Mouse (Mus musculus) heart, postnatal 25 days (tissue): ENCODE data around the gene 1700020L24Rik. TPM values are rescaled to one million over a fixed set of nuclear protein-coding genes. Genes with fewer than 3 reads are reported as not detected.

ENCODE experiments used
- DNase-seq: peaks from one replicate; pipeline ENCODE4 v3.0.0; 2022; ENCODE audit warnings: low spot score
- intact Hi-C: fragments of 180-260 bp; cut with DNase I; formaldehyde crosslinking; loops from one replicate; pipeline ENCODE4 v1.15.1; 2025
- total RNA-seq, 2 experiments: library from RNA; stranded (reverse); gene quantifications; 2 replicates each; pipeline ENCODE4 v1.2.3; 2021

1700020L24Rik gene
- total RNA-seq, 2 experiments from 2014 or later, result not detected

DNA sequence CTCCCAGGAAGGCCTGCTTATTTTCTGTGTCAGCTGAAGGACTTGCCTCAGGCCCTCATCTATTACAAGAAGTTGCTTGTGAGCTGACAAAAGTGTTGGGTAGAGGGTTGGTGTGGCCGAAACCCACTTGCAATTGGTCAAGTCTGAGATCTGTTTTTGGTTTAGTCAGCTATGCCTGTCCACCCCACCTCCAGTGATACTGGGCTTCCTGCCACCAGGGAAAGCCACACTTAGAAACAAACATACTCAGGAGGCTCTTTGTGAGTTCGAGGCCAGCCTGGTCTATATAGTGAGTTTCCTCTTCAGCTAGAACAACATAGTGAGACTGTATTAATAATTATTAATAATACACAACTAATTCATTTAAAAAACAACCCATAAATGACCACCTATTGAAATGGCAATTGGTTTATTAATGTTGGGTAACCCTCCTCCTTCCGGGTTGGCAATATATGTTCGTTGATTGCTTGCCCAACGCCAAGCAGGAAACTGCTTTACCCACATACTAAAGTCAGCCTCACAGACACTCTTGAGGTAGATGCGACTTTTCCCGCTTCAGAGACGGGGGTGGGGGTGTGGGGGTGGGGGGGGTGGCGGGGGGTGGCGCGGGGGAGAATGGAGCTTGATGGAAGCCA lies 2.1 kb downstream of the 1700020L24Rik start:
- intact Hi-C loops, result loop anchor here (2.0 to 5.0 kb wide), 2 partner anchors 118 to 299 kb away; no protein-coding TSS in a partner anchor
- DNase-seq, result no peak

DNA sequence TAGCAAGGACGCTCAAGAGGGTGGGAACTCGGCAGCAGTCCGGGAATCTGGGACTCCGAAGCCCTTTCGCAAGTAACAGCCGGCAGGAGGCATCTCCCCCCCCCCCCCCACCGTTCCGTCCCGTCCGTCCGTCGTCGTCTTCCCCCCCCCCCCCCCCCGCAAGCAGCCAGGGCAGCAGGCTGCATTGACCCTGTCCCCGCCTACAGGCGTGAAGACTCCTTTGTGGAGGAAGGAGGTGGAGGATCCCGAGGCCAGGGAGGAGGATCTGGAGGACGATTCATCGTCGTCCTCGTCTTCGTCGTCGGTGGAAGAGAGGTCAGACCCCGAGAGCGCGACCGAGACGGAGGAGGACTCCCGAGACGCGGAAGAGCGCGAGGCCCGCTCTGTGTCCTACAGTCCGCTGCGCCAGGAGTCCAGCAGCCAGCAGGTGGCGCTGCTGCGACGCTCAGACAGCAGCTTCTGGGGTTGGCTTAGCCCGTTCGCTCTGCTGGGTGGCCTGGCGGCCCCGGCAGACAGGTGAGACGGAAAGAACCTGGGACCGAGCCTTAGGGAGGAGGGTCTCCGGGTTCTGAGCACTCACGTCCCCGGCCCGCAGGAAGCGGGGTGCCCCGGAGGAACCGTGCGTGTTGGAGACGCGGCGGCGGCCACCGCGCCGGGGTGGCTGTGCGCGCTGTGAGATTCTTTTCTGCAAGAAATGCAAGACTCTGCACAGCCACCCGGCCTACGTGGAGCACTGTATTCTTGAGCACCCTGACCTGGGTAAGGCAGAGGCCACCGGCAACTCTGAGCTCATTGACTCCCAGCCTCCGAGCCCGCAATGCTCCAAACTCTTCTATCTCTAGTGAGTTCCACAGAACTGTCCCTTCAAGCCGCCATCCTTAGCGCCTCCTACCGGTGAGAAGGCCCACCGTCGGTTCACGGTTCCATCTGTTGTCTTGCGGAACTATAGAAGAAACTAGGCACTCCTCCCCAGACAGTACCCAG lies 2.9 kb downstream of the 1700020L24Rik start:
- DNase-seq, result peak; percentile 70
- intact Hi-C loops, result loop anchor here (2.0 to 5.0 kb wide), 2 partner anchors 117 to 298 kb away; no protein-coding TSS in a partner anchor

DNA sequence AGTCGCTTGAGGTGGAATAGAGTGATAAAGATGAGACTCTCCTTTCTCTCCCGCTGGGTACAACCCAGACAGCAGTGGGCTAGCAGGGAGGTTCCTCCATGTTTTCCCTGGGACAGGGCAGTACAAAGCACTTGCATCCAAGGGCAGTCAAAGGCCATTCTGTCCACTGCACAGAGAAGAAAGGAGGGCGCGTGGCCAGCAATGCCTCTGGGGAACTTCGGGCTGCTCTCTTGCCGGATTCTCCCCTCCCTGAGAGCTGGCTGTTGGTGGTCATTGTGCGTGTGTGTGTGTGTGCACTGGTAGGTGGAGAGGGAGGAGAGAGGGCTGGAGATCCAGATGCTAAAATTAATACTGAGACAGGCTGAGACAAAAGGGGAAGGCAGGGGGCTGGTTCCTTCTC lies 3.8 kb downstream of the 1700020L24Rik start:
- DNase-seq, result peak; percentile 50
- intact Hi-C loops, result loop anchor here (2.0 to 5.0 kb wide), 2 partner anchors 116 to 298 kb away; no protein-coding TSS in a partner anchor

DNA sequence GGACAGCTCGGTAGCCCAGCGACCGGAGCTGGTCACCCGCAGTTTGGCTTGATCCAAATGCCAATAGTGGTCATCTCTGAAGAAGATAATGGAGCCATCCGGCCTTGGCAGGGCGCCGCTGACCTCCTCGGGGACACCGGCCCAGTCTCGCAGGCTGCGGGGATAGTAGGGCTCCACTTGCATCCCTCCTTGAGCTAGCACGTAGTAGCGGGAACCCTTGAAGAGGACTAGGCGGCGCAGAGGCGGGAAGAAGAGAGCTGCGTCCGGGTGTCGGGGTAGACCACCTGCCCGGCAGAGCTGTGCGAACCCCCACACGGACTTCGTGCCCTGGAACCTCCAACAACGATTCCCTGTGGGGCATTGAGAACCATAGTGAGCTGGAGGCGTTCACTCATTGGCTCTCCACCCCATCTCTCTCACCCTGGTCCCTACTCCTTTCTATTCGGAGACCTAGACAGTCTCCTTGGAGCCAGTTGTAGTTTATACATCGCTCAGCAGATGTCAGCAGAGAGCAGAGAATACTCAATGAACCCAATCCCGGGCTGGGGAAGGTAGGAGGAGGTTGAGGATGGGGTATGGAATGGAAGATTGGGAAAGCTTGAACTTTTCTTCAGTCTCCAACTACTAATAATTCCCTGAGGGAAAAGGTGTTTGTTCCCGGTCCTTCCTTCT lies 5.3 kb downstream of the 1700020L24Rik start:
- DNase-seq, result no peak
- intact Hi-C loops, result loop anchor here (1.0 to 5.0 kb wide), 2 partner anchors 30 to 115 kb away; no protein-coding TSS in a partner anchor

DNA sequence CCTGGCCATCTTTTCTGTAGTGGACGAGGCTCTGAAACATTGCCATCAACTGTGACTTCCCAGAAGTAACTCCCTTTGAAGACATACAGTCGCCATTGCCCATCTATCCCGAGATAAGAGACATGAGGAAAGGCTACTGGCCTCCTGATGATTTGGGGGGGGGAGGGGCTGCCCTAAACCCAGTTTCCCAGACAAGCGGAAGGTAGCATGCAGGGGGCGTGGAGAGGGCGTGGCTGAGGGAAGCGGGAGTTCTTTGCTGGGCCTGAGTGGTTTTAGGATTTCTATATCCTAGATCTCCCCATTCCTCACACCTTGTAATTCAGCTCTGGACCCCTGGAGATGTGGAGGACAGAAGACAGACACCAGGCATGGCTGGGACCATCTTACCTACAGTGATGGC lies 6.3 kb downstream of the 1700020L24Rik start:
- intact Hi-C loops, result loop anchor here (1.0 to 5.0 kb wide), 2 partner anchors 28 to 113 kb away; no protein-coding TSS in a partner anchor
- no peak for DNase-seq

DNA sequence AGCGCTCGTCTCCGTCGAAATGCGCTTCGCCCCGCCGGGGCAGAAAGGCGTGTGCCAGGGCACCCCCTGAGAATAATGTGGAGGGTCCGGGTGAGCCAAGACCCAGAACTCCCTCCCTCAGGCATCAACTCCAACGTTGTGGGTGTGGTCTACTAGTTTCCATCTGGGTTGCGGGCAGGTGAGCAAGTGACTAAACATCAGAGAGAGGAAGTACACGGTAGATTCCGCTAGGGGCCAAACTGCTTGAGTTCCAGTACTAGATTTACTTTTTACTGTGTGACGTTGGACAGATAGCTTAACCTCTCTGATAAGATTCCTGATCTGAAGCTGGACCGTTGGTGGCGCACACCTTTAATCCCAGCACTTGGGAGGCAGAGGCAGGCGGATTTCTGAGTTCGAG lies 7.5 kb downstream of the 1700020L24Rik start:
- no peak for DNase-seq

DNA sequence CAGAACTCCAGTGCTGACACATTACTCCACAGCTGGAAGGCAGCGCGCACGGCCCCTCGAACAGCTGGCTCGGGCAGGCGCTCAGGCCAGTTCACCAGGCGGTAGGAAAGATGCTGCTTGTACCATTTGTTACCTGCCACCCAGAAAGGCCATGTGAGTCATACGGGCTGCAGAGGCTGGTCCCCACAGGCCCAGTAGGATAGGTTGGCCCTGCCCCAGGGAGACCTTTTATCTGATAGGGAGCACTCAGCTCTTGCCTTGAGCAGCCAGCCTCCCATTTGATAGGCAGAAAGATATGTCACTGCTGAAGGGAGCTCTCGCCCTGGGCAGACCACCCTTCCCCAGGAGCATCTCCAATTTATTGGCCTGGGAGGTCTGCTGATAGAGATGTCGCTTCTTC lies 10.1 kb downstream of the 1700020L24Rik start:
- intact Hi-C loops, result no loop called here
- DNase-seq, result no peak

More for the DNA sequence above, 7.5 kb downstream of the 1700020L24Rik start:
- intact Hi-C loops, result no loop called here

DNA sequence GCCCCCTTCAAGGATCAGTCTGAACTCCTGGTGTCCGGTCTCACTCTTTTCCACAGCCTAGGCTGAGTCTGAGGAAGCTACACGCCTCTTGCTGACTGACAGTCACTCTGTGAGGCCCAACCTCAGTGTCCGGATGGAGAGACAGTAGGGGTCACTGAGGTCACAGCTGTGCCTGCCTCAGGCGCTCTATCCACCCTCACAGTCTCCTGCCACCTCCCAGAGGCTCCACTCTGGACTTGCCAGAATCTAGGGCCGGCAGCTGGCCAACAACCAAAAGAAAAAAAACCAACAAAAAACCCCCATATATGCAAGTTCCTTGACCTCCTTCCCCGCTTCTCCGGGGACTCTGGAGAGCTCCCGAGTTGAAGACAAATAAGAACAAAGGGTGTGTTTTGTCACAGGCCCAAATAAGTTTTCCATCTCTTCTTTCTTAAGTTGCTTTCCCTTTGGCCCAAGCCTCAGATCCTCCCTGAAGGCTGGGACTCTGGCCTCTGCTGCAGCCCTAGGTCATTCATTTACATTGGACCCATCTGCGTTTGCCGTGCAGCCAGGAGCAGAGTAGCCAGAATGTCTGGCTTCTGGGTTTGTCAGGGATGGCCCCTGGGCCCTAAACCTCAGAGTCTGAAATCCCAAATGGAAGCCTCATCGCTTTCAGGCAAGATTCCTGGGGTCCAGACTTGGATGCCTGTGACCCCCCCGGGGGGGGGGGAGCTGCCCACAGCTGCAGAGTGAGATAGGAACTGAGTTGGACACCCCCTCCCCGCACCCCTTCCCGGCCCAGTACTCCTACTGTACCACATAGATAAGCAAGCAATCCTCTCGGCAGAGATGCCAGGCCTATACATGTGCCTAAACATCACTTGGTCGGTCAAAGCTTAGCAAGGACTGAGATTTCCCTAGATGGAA lies 10.8 kb downstream of the 1700020L24Rik start:
- no peak for DNase-seq
- intact Hi-C loops, result no loop called here

DNA sequence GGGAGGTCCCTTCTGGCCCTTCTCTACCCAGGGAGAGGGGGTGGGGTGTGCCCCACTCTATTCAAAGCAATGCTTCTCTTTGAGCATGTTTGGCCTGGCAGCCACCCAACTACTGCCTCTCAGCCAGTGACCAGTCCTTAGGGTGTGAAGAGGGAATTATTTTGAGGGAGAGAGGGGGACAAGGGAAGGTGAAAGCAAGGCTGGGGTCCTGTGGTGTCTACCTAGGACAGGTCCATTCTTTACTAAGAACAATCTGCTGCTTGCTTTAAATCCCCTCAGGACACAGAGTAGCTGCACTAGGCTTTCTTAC lies 11.4 kb downstream of the 1700020L24Rik start:
- intact Hi-C loops, result no loop called here
- DNase-seq, result no peak

DNA sequence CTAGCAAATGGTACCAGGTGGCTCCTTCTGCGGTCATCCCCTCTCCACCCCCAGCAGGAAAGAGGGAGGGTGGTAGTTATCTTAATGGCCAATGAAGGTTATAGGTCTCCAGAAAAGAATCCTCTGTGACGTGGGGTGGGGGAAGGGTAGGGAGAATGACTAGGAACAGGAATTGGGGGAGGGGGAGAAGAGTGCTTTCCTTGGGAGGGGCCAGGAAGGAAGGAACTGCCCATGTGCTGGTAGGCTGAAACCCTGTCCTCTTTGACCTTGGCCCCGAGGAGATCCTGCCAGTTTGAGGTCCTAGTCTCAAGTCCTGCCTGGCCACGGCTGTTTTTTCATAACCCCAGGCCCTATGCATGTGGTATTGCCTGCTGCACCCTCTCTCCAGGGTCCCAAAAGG lies 11.8 kb downstream of the 1700020L24Rik start:
- intact Hi-C loops, result no loop called here
- DNase-seq, result no peak

DNA sequence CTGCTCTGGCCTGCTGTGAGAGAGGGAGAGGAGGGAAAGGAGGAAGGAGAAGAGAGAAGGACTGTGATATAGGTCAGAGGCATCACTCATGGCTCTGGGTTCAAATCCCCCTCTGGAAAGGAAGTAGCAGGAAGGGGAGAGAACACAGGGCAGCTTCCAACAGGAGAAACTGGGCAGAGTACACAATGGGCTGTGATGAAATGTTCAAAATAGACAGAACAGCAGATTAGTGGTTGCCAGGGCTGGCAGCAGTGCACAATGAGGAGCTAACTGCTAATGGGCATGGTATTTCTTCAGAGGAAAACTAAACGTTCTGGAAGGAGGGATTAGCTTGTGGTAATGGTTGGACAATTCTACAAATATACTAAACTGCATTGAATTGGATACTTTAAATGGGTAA lies 13.1 kb downstream of the 1700020L24Rik start:
- no peak for DNase-seq
- intact Hi-C loops, result no loop called here

DNA sequence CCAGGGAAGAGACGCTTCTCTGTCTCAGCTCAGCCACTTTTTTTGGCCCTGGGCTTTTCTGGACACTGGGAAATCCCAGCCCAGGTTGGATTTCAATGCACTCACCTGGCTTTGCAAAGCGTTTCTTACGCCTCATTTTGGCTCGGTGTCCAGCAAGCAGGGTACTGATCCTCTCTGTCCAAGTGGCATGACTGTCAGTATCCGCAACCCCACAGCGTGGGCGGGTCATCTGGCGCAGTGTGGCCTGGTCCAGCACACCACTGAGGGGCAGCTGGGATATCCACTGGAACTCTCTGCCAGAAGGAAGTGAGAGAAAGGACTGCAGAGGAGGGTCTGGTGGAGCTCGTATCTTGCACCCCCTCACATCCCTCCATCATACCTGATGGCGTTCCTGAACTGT lies 13.8 kb downstream of the 1700020L24Rik start:
- DNase-seq, result no peak

DNA sequence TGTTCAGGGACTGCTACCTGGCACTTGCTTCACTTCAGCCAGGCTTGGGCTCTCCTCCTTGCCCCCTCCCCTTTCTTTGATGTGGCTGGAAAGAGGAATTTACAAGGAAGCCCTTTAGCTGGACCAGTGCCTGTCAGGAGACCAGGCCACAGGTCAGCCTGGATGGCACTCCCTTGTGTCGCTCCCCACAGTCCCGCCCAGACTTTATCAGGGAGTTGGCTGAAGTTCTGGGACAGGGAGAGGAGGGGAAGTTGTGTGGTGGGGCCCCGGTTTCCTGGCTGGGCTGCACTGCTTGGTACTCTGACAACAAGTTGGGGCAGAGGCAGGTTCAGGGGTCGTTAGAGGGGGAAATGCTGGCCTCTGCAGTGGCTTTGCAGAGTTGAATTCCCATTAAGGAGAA lies 17.1 kb downstream of the 1700020L24Rik start:
- peak; percentile 52 for DNase-seq
- intact Hi-C loops, result no loop called here

More for the DNA sequence above, 13.8 kb downstream of the 1700020L24Rik start:
- intact Hi-C loops, result no loop called here

DNA sequence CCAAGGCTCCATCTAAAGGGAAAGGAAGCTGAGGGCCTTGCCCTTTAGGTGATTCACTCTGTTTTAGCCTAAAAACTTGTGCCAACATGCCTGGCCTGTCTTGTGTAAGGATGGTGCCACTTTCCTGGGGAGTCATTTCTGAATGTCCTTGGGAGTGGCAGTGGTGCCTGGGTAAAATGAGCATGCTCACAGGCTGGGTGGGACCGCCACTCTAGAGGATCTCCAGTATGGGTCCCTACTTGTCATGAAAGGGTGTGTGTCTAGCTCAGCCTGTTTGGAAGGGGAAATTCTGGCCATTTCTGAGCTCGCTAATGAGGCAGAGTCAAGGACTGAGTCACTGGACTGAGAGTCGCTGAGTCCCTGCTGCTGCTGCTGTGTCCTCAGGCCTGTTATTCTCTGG lies 18.1 kb downstream of the 1700020L24Rik start:
- DNase-seq, result no peak
- intact Hi-C loops, result no loop called here

DNA sequence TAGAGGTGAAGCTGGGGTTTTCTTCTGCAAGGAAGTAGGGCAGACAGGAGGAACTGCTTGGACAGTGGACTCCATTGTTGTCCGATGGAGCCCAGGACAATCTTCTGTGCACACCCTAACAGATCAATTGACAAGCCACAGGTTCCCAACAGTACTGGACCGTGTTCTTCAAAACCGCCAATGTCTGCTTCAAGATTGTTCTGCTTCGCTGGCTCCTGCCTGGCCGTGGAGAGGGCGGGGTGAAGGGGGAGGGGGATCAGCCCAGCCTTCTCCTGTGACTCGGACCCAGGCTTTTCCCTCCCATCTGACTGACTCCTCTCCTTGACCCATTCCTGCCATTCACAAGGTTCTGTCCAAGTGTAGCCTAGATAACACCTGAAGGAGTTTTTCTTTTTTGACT lies 19.8 kb downstream of the 1700020L24Rik start:
- intact Hi-C loops, result no loop called here
- no peak for DNase-seq

DNA sequence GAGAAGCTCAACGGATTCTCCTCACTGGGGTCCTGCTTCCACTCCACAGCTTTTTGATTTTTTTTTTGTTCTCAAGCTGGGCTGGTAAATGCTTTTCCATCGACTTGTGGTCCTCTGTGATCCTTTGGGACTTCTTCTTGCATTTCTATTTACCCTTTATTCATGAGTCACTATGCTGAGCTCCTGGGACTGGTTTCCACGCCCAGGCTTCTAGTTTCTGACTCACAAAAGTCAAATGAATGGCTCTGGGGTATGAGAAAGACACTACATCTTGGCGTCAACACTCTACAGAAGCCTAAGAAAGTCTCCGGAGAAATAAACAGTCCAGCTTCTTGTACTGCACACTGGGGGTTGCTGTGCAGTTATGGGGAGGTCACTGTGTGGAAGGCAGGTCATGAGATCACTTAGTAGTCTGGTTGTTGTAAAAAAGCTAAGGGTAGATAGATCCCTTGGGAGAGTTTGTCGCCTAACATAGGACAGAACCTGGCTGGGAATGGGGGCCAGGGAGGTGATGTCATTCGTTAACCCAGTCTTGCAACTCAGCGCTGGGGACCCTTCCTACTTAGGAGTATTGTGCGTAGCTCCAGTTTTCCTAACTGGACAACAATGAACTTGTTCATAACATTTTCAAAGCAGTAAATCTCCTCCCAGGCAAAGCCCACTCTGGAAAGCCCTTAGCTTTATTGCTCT lies 20.6 kb downstream of the 1700020L24Rik start:
- intact Hi-C loops, result no loop called here
- no peak for DNase-seq

DNA sequence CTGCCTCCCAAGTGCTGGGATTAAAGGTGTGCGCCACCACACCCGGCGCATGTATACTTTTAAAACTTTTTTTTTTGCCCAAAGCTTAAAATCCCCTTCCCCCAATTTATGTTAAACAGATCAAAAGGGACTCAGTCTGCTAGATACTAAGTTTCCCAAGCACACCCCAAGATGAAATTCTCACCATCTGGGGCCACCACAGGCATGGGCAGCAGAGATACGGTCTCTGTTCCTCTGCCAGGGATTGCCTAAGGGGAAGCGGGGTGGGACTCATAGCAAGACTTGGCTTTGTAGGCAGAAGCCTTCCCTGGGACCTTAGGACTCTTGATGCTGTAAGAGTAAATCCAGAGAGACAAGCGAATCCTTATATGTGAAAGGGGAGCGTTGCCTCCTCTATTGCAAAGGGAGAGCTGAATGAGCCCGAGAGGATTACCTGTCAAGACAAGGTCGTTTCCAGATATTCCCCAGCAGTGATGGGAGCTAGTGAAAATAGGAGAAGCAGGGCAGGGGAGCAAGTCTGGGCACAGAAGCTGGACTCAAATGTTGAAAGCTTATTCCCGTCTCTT lies 24.1 kb downstream of the 1700020L24Rik start:
- intact Hi-C loops, result loop anchor here (10.0 kb wide), 1 partner anchor 507 kb away; the partner anchor contains the start of gene Slfn5

DNA sequence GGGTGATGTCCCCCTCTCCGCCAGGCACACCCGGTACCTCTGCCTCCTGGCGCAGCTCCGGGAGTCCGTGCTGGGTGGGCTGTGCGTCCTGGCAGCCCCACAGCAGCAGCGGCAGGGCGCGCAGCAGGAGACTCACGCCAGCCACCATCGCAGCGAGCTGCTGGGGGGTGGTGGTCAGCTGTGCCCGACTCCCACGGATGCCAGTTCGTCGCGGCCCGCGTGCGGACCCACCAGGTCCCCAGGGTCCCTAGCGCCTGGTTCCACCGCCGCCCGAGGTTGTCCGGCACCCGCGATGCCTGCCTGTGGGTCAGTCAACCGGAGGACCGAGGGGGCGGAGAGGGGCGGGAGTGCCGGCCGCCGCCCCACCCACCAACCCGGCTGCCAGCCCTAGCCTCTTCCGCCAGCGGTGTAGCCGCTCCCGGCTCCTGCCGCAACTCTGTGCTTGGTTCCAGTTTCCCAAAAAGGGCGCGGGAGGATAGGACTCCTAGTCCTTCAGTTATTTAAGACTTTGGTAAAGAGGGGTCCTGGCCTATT lies 25.3 kb downstream of the 1700020L24Rik start, which contains the start of gene Mmp28:
Gene Mmp28, minus strand, starts transcription at position 361 of the 534 bp plus-strand sequence.
- DNase-seq, result peak; percentile 68
- intact Hi-C loops, result loop anchor here (10.0 kb wide), 1 partner anchor 508 kb away; the partner anchor contains the start of gene Slfn5

More for the DNA sequence above, 24.1 kb downstream of the 1700020L24Rik start:
- DNase-seq, result no peak
